Mouse (Mus musculus) CD4-positive, CD25-positive, alpha-beta regulatory T cell, adult 4 months (primary cell): ENCODE results near the gene D430019H16Rik. TPM values are rescaled to one million over a fixed set of nuclear protein-coding genes. Genes with fewer than 3 reads are reported as not detected.

Experiments used
- ATAC-seq: one replicate; pipeline ENCODE4 v1.8.0; 2017
- polyA plus RNA-seq, 2 experiments: library from polyadenylated mRNA; unstranded; fragments of 100-300 nt; shearing (Covaris generic); gene quantifications; one replicate each; pipeline ENCODE4 v1.2.1; 2017

D430019H16Rik gene
- polyA plus RNA-seq, 2 experiments from 2014 or later = 0.39 to 0.70 TPM

DNA sequence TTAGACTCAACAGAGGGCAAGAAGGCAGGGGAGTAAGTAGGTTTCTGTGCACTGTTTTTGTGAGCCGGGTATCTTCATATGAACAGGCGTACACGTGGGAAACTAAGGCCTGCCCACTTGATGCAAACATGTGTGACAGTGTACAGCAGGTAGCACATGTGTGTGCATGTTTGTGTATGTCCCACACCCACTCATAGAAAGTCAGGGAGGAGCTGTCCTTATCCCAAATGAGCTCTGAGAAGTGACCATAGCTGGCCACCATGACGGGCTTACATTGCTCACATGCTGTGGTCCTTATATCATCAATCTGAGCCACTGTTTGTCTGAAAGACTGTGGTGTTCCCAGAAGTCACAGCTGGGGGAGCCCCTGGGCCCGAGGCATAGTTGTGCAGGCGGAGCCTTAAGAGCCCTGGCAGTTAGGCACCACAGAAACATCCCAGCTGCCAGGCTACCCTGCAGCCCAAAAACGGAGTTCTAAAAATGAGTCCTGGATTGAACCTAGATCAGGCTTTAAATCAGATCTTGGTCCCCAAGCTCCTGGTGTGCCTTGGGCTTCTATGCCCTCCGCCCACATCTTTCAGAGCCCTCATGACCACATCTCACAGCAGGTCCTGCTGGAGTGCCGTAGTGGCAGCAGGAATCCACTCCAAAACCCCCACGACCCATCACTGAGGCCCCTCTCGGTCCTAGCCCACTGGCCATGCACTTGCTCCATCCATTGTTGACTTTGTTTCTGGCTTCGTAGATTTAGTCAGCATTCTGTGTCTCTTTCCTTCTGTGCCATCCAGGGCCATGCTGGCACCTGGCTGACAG is 88.1 kb downstream of the D430019H16Rik start:
- no peak for ATAC-seq

DNA sequence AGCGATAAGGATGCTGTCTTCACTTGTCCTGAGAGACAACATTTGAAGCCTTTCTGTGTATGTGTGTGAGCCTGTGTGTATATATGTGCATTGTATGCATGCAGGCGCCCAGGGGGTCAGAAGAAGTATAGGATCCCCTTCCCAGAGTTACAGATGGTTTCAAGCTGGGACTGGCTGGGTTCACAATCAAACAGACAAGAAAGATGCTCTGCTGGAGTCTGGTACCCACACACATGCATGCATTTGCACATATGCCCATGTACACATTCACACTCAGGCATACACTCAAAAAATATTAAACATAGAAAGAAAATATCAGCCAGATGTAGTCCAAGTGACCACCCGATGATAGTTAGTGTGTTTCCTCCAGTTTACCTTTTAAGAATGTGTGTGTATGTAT is 88.9 kb downstream of the D430019H16Rik start:
- no peak for ATAC-seq

Other genes with a start within 250 kb of the D430019H16Rik start
- not detected for gene Tcl1, start 231.1 kb upstream of the D430019H16Rik start, polyA plus RNA-seq
- not detected for gene Tunar, start 120.0 kb upstream of the D430019H16Rik start, polyA plus RNA-seq
- not detected for gene Bdkrb2, start 109.4 kb downstream of the D430019H16Rik start, polyA plus RNA-seq
- 1 to 10 TPM; 3.1 to 3.5 TPM for gene Bdkrb1, start 149.2 kb downstream of the D430019H16Rik start, polyA plus RNA-seq
- 10 to 100 TPM; 38.3 to 38.4 TPM for gene Gskip, start 231.0 kb downstream of the D430019H16Rik start, polyA plus RNA-seq
- 10 to 100 TPM; 10.1 to 14.4 TPM for gene Atg2b, start 231.4 kb downstream of the D430019H16Rik start, polyA plus RNA-seq